Mouse (Mus musculus) hindbrain, embryonic 14.5 days (tissue): ENCODE data around the gene Xbp1. TPM values are rescaled to one million over a fixed set of nuclear protein-coding genes. Genes with fewer than 3 reads are reported as not detected.

Experiments used
- ATAC-seq: fragments of 200-750 bp; cut with Nextera tagmentation; 2 replicates; pipeline ENCODE4 v1.8.0; 2017; ENCODE audit warnings: moderate number of reproducible peaks, mild to moderate bottlenecking, moderate TSS enrichment, moderate library complexity; ENCODE audit not compliant: low FRiP score
- DNase-seq: peaks from one replicate; pipeline ENCODE4 v3.0.0-alpha.2; 2015; ENCODE audit warnings: low spot score
- H3K27ac ChIP-seq: fragments of 300-500 bp; sonication (generic); 2 replicates; pipeline ENCODE4 v1.5.1; 2014; ENCODE audit warnings: mild to moderate bottlenecking, moderate library complexity
- H3K27me3 ChIP-seq: fragments of 300-500 bp; sonication (generic); 2 replicates; pipeline ENCODE4 v1.6.1; 2014; ENCODE audit warnings: mild to moderate bottlenecking, low read length, mixed read lengths; ENCODE audit not compliant: control insufficient read depth, insufficient read depth
- H3K36me3 ChIP-seq: fragments of 300-500 bp; sonication (generic); replicated peaks from 2 replicates; pipeline ENCODE4 v1.6.1; 2014; ENCODE audit not compliant: control insufficient read depth, insufficient read depth
- H3K4me1 ChIP-seq: fragments of 300-500 bp; sonication (generic); replicated peaks from 2 replicates; pipeline ENCODE4 v1.6.1; 2014; ENCODE audit warnings: antibody characterized with exemption, low read length, mixed read lengths; ENCODE audit not compliant: control insufficient read depth, insufficient read depth
- H3K4me2 ChIP-seq: fragments of 300-500 bp; sonication (generic); replicated peaks from 2 replicates; pipeline ENCODE4 v1.6.1; 2014; ENCODE audit warnings: mild to moderate bottlenecking, moderate library complexity
- H3K4me3 ChIP-seq: fragments of 300-500 bp; sonication (generic); replicated peaks from 2 replicates; pipeline ENCODE4 v1.5.1; 2014; ENCODE audit warnings: mild to moderate bottlenecking, low read length
- H3K9ac ChIP-seq: fragments of 300-500 bp; sonication (generic); 2 replicates; pipeline ENCODE4 v1.6.1; 2014
- H3K9me3 ChIP-seq: fragments of 300-500 bp; sonication (generic); 2 replicates; pipeline ENCODE4 v1.6.1; 2016; ENCODE audit warnings: low read length; ENCODE audit not compliant: control insufficient read depth
- WGBS: fragments of 180-500 bp; shearing (Covaris S2); extraction: QIAGEN DNeasy Blood & Tissue Kit; methylation state at CpG from one replicate; pipeline ENCODE4 v1.1.7; 2014; 5-methylcytosine and 5-hydroxymethylcytosine counted together
- polyA plus RNA-seq: library from polyadenylated mRNA; unstranded; fragments of >200 nt; fragmentation: Nextera tagmentation; extraction: Ambion mirVana; gene quantifications from 2 replicates; pipeline ENCODE4 v1.2.1, GENCODE M21; 2014

Gene Xbp1
- polyA plus RNA-seq, 1 experiment from 2014 or later, result 133 TPM

DNA sequence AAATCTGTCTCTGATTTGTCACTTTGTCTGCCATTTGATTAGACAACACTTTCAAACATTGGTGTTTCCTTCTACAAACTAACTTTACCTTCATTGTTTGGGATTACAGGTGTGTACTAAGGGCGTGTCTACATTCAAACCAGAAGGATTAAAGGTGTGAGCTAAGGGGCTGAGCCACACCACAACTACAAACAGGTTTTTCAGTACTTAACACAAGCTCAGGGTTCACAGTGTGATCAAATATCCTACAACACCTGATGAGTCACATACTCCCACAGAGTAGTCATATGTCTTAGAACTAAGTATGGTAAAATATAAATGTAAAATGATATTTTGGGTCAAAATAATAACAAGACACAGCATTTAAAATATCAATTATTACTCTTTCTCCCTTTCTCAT, 31.5 kb downstream of the Xbp1 start:
- no peak overlapping the region for H3K4me2 ChIP-seq
- H3K27me3 ChIP-seq, result no peaks in the 10 kb centered on the region
- H3K27ac ChIP-seq, result no peak overlapping the region
- WGBS, result 62% methylated on average over 1 of the region's 1 CpGs
- DNase-seq (no peak), ATAC-seq (no peak)
- H3K9me3 ChIP-seq, result no peaks in the 10 kb centered on the region
- H3K4me3 ChIP-seq, result no peak overlapping the region
- no peaks in the 10 kb centered on the region for H3K4me1 ChIP-seq
- no peaks in the 10 kb centered on the region for H3K36me3 ChIP-seq
- H3K9ac ChIP-seq, result no peak overlapping the region

DNA sequence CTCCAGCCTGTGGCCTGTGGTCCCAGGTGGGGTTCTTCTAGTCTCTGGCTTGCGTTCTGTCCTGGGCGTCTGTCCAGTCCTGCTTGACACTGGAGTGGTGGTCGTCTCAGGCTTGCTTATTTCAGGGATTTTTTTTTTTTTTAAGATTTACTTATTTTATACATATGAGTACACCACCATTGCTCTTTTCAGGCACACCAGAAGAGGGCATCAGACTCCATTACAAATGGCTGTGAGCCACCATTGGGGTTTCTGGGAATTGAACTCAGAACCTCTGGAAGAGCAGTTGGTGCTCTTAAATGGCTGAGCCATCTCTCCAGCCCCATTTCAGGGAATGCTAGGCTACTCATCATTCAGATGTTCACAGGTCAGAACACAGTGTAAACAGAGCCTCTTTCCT, 39.8 kb downstream of the Xbp1 start:
- Histone ChIP-seq H3K4me2 (no peak overlapping the region), H3K36me3 (no peaks in the 10 kb centered on the region), H3K27me3 (no peaks in the 10 kb centered on the region), H3K4me3 (no peak overlapping the region), H3K9me3 (no peaks in the 10 kb centered on the region), H3K27ac (no peak overlapping the region), H3K9ac (no peak overlapping the region), H3K4me1 (no peaks in the 10 kb centered on the region)
- ATAC-seq (no peak), DNase-seq (no peak)
- WGBS, result 84% methylated on average over 3 of the region's 3 CpGs

DNA sequence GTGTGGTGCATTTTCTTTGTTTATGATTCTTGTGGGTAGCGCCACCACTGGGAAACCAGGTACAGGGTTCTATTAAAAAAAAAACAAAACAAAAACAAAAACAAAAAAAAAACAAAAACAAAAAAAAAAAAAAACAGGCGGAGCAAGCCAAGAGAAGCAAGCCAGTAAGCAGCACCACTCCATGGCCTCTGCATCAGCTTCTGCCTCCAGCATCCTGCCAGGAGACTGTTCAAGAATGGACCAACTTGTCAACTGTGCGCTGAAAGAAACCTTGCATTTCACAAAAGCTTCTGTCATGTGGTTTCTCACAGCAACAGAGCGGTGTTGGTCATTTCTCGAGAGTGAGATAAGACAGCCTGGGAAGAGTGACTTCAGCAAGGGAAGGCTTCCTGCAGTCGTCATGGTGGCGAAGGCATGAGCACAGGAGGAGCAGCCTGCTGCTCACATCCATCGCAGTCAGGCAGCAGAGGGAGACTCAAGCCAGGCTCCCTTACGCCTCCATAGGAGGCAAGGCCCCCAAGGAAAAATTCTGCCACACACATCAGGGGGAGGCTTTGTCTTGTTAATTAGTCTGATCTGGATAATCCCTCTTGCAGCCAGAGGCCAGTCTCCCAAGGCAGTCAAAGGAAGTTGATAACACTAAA, 42.3 kb downstream of the Xbp1 start:
- H3K9me3 ChIP-seq, result no peaks in the 10 kb centered on the region

DNA sequence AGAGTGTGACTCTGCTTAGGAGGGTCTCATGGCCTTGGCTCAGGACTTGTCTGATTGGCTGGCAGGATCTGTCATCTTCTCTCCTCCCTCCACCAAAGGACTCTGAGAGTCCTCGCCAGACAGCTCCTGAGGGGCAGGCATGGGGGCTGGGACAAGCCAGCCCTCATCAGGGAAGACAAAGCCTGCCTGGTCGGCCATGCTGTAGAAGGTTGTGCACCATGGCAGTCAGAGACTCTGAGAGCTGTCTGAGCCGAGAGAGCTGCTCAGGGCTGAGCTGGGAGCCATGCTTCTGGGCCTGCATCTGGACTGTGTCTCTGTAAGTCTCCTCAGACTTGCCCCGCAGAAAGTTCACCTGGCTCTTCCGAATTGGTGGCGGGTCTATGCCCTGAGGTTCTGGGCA, 43.4 kb downstream of the Xbp1 start:
- WGBS, result 62% methylated on average over 6 of the region's 6 CpGs
- no peaks in the 10 kb centered on the region for H3K36me3 ChIP-seq
- H3K27me3 ChIP-seq, result no peaks in the 10 kb centered on the region
- no peak overlapping the region for H3K4me2 ChIP-seq
- no peak for DNase-seq
- no peak overlapping the region for H3K4me3 ChIP-seq
- H3K4me1 ChIP-seq, result no peaks in the 10 kb centered on the region
- H3K9ac ChIP-seq, result no peak overlapping the region
- H3K9me3 ChIP-seq, result no peaks in the 10 kb centered on the region
- no peak for ATAC-seq
- no peak overlapping the region for H3K27ac ChIP-seq

More for the DNA sequence above, 42.3 kb downstream of the Xbp1 start:
- WGBS, result 17% methylated on average over 8 of the region's 9 CpGs
- DNase-seq, result peak; percentile 28
- no peaks in the 10 kb centered on the region for H3K36me3 ChIP-seq
- H3K4me3 ChIP-seq, result no peak overlapping the region
- H3K4me2 ChIP-seq, result no peak overlapping the region
- no peak overlapping the region for H3K27ac ChIP-seq
- H3K27me3 ChIP-seq, result no peaks in the 10 kb centered on the region
- no peak overlapping the region for H3K9ac ChIP-seq
- no peaks in the 10 kb centered on the region for H3K4me1 ChIP-seq
- ATAC-seq, result peak; percentile 48; the same call in 1 of the 2 replicates

DNA sequence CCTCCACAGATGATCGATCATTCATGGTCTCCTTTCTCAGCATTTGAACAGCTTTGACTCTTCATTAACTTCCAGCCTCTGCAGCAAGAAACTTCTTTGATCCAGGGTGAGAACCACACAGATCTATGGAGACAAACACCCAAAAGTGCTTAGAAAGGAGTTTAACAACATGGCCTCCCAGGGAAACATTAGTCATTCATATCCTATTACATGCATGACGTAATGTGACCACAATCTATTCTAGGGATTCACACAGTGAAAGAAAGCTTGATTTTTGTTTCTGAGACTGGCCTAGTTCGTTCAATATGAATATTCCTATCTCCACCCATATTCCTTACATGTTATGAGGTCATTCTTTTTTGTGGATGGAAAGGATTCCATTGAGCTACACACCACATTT, 45.1 kb downstream of the Xbp1 start:
- ATAC-seq, result no peak
- Histone ChIP-seq H3K4me1 (no peaks in the 10 kb centered on the region), H3K27me3 (no peaks in the 10 kb centered on the region)

DNA sequence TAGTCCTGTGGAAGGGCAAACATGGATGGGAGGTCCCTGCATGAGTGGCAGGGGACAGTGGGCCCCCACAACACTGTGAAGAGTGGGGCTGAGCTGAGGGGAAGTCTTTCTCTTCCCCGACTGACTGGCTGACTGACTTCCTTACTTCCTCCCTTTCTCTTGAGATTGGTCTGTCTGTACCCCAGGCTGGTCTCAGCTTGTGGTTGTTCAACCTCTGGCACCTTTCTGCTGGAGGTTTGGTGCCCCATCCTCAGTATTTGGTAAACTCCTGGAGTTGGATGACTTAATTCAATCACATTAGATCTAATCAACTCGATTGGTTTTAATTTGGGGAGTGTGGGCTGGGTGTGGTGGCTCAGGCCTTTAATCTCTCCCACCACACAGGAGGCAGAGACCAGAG, 46.0 kb downstream of the Xbp1 start:
- Histone ChIP-seq H3K36me3 (no peaks in the 10 kb centered on the region), H3K9me3 (no peaks in the 10 kb centered on the region), H3K9ac (no peak overlapping the region), H3K4me3 (no peak overlapping the region), H3K4me2 (no peak overlapping the region), H3K4me1 (no peaks in the 10 kb centered on the region), H3K27ac (no peak overlapping the region), H3K27me3 (no peaks in the 10 kb centered on the region)
- no peak for ATAC-seq
- 83% methylated on average over 2 of the region's 2 CpGs for WGBS
- no peak for DNase-seq

More for the DNA sequence above, 45.1 kb downstream of the Xbp1 start:
- Histone ChIP-seq H3K4me2 (no peak overlapping the region), H3K27ac (no peak overlapping the region), H3K9me3 (no peaks in the 10 kb centered on the region), H3K36me3 (no peaks in the 10 kb centered on the region), H3K4me3 (no peak overlapping the region), H3K9ac (no peak overlapping the region)
- no peak for DNase-seq
- 85% methylated on average over 3 of the region's 3 CpGs for WGBS

DNA sequence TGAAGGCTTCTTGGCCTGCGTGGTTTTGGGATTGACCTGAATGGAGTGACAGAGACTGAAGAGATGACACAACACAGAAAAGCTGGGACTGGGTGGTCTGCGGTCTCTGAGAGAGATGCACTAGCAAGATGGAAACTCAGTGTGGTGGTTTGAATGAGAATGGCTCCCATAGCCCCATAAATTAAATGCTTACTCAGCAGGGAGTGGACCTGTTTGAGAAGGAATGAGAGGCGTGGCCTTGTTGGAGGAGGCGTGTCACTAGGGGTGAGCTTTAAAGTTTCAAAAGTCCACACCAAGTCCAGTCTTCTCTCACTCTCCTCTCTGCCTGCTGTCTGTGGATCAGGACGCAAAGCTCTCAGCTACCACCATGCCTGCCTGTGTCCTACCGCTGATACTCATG, 47.2 kb downstream of the Xbp1 start:
- no peaks in the 10 kb centered on the region for H3K9me3 ChIP-seq
- ATAC-seq (no peak), DNase-seq (no peak)
- no peaks in the 10 kb centered on the region for H3K27me3 ChIP-seq
- no peak overlapping the region for H3K27ac ChIP-seq
- H3K36me3 ChIP-seq, result no peaks in the 10 kb centered on the region
- no peak overlapping the region for H3K4me3 ChIP-seq
- H3K9ac ChIP-seq, result no peak overlapping the region
- no peak overlapping the region for H3K4me2 ChIP-seq
- H3K4me1 ChIP-seq, result no peaks in the 10 kb centered on the region
- WGBS, result 96% methylated on average over 6 of the region's 6 CpGs

DNA sequence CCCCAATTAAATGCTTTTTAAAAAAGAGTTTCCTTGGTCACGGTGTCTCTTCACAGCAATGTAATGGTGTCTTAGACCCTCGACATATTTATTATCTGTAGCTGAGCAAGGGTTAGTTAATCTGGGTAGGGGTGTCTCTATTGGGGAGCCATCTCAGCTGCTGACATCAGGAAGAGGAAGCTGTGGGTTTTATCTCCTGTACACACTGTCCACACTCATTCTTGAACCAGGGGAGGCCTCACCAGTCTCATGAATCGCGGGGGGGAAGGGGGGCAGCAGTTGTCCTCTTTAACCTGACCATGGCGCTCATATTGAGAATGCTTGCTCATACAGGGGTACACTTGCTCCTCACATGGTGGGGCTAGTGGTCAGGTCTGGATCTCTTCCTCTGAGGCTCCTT, 47.6 kb downstream of the Xbp1 start:
- ATAC-seq, result no peak
- Histone ChIP-seq H3K9ac (no peak overlapping the region), H3K27me3 (no peaks in the 10 kb centered on the region), H3K4me2 (no peak overlapping the region), H3K4me1 (no peaks in the 10 kb centered on the region), H3K9me3 (no peaks in the 10 kb centered on the region), H3K27ac (no peak overlapping the region), H3K4me3 (no peak overlapping the region), H3K36me3 (no peaks in the 10 kb centered on the region)
- 96% methylated on average over 5 of the region's 5 CpGs for WGBS
- DNase-seq, result no peak

DNA sequence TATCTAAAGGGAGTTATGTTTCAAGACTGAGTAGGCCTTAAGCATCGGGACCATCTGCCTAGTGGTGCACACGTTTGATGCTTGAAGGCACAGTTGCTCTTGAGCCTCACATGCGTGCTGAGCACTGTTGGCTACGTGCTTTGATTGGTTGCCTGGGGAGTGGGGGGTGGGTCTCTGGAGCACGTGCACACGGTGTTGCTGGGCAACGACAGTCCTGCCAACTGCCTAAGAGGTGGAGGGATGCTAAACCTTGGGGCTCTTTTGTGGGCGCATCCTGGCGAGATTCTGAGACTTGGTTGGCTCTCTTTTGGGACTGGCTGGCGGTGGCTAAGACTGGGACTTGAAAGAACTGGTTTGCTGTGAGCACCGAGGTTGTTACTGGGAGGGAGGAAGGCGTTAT, 49.0 kb downstream of the Xbp1 start, which contains the start of gene Ankrd36:
TSS of gene Ankrd36 (plus strand) at position 211 of the 400 bp plus-strand sequence.
- no peak within 1 kb of the TSS for H3K4me2 ChIP-seq
- DNase-seq, result no peak

DNA sequence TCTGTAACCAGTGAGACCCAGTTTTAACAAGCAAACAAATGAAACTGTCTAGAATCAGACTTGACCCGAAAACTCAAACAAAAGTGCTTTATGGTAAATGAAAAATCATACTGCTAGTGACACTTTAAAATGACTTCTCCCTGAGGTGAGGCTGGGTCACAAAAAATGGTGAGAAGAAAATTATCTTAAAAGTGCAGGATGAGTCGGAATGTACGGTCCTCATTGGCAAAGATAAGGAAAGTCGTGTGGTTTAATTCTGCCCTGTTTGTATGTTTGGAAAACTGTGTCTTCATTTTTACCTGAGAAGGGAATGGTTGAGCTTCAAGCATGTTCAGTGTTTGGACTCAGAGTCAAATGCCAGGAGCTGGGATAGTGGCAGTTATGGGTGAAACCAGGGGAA, 51.4 kb downstream of the Xbp1 start:
- Histone ChIP-seq H3K9me3 (no peaks in the 10 kb centered on the region), H3K4me2 (no peak overlapping the region), H3K4me3 (no peak overlapping the region), H3K4me1 (no peaks in the 10 kb centered on the region), H3K27ac (no peak overlapping the region), H3K36me3 (no peaks in the 10 kb centered on the region), H3K9ac (no peak overlapping the region), H3K27me3 (no peaks in the 10 kb centered on the region)
- WGBS, result 91% methylated on average over 4 of the region's 4 CpGs
- DNase-seq (no peak), ATAC-seq (no peak)

More for the DNA sequence above, 49.0 kb downstream of the Xbp1 start, which contains the start of gene Ankrd36:
- Histone ChIP-seq H3K4me1 (no peaks in the 10 kb centered on the region), H3K9ac (no peak within 1 kb of the TSS), H3K36me3 (no peaks in the 10 kb centered on the region), H3K4me3 (no peak within 1 kb of the TSS), H3K9me3 (no peaks in the 10 kb centered on the region), H3K27ac (no peak within 1 kb of the TSS), H3K27me3 (no peaks in the 10 kb centered on the region)
- WGBS, result 68% methylated on average over 12 of the region's 12 CpGs
- ATAC-seq, result no peak
